Mouse (Mus musculus): ENCODE measurements around the gene Fam227a. TPM values are rescaled to one million over a fixed set of nuclear protein-coding genes. Genes with fewer than 3 reads are reported as not detected.

Gene Fam227a
- polyA plus RNA-seq, 1 experiment from 2014 or later, result 0.29 TPM

DNA sequence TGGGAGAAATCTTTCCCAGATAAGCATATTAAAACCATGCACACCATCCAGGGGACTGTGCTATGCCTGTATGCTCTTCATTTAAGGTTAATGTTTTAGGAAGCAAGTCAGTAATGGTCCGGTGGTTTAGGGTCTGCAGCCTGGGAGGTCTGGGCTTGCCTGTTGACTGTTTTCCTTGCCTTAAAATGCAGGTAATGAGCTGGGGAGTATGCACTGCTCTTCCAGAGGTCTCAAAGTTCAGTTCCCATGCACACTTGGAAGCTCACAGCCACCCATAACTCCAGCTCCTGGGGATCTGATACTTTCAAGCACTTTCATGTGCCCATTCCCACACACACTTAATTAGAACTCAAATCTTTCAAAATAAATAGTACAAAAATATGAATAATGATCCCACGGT is 37.8 kb upstream of the Fam227a start:
- Histone ChIP-seq H3K36me3 (ENCODE audit: control insufficient read depth, insufficient read depth, low read length) (no peaks in the 10 kb centered on the region), H3K9ac (ENCODE audit: low read length) (no peak overlapping the region), H3K9me3 (ENCODE audit: control insufficient read depth, low read length) (no peaks in the 10 kb centered on the region), H3K4me1 (replicated peaks; ENCODE audit: control insufficient read depth, insufficient read depth) (no peaks in the 10 kb centered on the region), H3K4me3 (ENCODE audit: low read depth, low read length) (no peak overlapping the region), H3K27me3 (ENCODE audit: control insufficient read depth, insufficient read depth, low read length) (no peaks in the 10 kb centered on the region), H3K27ac (replicated peaks) (no peak overlapping the region), H3K4me2 (replicated peaks; ENCODE audit: low read depth) (no peak overlapping the region)
- DNase-seq (ENCODE audit: low spot score) (no peak), ATAC-seq (ENCODE audit: low FRiP score, low TSS enrichment) (no peak)
- TF ChIP-seq CTCF (IDR thresholded peaks at IDR 0.05; ENCODE audit: low read depth) (no peak), EP300 (optimal IDR thresholded peaks at IDR 0.05) (no peak)
- 90% methylated on average over 2 of the region's 2 CpGs for WGBS

DNA sequence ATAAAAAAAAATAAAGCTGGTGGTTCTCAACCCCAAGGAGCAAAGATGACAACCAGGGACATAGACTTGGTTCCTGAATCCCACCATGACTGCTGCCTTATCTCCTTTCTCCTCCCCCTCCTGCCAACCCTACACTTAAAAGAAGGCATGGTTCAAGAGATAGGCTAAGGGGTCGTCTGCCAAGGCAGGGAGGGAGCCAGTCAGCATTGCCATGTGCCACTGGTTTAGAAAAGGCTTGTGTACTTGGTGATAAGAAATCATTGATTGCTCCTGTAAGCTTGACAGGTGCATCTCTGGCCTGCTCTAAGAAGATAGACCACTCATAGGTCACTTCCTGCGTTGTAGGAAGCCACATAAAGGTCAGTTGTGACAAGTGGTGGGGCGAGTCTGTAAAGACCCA is 36.8 kb upstream of the Fam227a start:
- WGBS, result 33% methylated on average over 3 of the region's 3 CpGs
- ATAC-seq (ENCODE audit: low FRiP score, low TSS enrichment) (no peak), DNase-seq (ENCODE audit: low spot score) (no peak)
- TF ChIP-seq CTCF (IDR thresholded peaks at IDR 0.05; ENCODE audit: low read depth) (no peak), EP300 (optimal IDR thresholded peaks at IDR 0.05) (no peak)
- Histone ChIP-seq H3K4me3 (ENCODE audit: low read depth, low read length) (no peak overlapping the region), H3K4me1 (replicated peaks; ENCODE audit: control insufficient read depth, insufficient read depth) (no peaks in the 10 kb centered on the region), H3K27me3 (ENCODE audit: control insufficient read depth, insufficient read depth, low read length) (no peaks in the 10 kb centered on the region), H3K4me2 (replicated peaks; ENCODE audit: low read depth) (no peak overlapping the region), H3K36me3 (ENCODE audit: control insufficient read depth, insufficient read depth, low read length) (no peaks in the 10 kb centered on the region), H3K9me3 (ENCODE audit: control insufficient read depth, low read length) (no peaks in the 10 kb centered on the region), H3K27ac (replicated peaks) (no peak overlapping the region), H3K9ac (ENCODE audit: low read length) (no peak overlapping the region)

DNA sequence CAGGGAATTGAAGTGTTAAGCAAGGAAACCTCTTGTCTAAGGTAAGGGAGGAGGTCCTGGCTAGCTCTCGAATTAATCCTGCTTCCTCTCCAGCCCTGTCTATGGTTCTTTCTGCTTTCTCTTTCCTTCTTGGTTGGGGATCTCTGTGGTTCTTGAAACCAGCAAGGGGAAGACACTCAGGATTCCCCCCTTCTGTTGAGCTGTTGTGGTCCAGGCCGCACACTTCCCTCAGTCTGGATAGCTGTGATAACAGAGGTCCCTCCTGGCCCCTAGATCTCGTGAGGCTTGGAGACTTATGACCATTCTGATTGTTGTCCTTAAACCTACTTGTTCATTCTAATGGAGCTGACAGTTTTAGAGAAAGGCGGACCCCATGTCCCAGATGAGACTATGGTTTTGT is 35.8 kb upstream of the Fam227a start:
- no peaks in the 10 kb centered on the region for H3K4me1 ChIP-seq (replicated peaks; ENCODE audit: control insufficient read depth, insufficient read depth)
- no peak for ATAC-seq (ENCODE audit: low FRiP score, low TSS enrichment)
- H3K27ac ChIP-seq (replicated peaks), result no peak overlapping the region
- WGBS, result 91% methylated on average over 4 of the region's 4 CpGs
- H3K4me2 ChIP-seq (replicated peaks; ENCODE audit: low read depth), result no peak overlapping the region
- H3K9me3 ChIP-seq (ENCODE audit: control insufficient read depth, low read length), result no peaks in the 10 kb centered on the region
- no peaks in the 10 kb centered on the region for H3K27me3 ChIP-seq (ENCODE audit: control insufficient read depth, insufficient read depth, low read length)
- DNase-seq (ENCODE audit: low spot score), result no peak
- no peaks in the 10 kb centered on the region for H3K36me3 ChIP-seq (ENCODE audit: control insufficient read depth, insufficient read depth, low read length)
- no peak overlapping the region for H3K4me3 ChIP-seq (ENCODE audit: low read depth, low read length)
- no peak overlapping the region for H3K9ac ChIP-seq (ENCODE audit: low read length)
- TF ChIP-seq CTCF (IDR thresholded peaks at IDR 0.05; ENCODE audit: low read depth) (no peak), EP300 (optimal IDR thresholded peaks at IDR 0.05) (no peak)

DNA sequence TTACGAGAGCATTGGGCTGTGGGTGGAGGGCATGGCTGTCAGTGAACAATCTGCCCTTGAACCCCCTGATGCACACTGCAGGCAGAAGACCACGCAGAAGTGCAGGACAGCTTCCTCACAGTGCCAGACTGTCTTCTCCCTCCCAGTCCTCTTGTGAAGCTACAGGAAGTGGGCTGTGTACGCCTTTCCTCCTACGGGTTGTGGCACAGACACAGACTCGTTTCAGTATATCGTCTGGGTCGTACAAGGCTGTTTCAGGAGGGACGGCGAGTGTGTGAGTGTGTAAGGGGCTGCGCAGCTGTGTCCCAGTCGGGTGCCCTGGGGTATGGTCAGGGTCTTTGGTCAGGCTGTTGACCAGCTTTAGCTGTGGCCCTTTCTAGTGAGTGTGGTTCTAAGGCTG is 35.0 kb upstream of the Fam227a start:
- Histone ChIP-seq H3K4me1 (replicated peaks; ENCODE audit: control insufficient read depth, insufficient read depth) (no peaks in the 10 kb centered on the region), H3K9me3 (ENCODE audit: control insufficient read depth, low read length) (no peaks in the 10 kb centered on the region), H3K27me3 (ENCODE audit: control insufficient read depth, insufficient read depth, low read length) (no peaks in the 10 kb centered on the region), H3K4me2 (replicated peaks; ENCODE audit: low read depth) (no peak overlapping the region), H3K27ac (replicated peaks) (no peak overlapping the region), H3K9ac (ENCODE audit: low read length) (no peak overlapping the region), H3K36me3 (ENCODE audit: control insufficient read depth, insufficient read depth, low read length) (no peaks in the 10 kb centered on the region), H3K4me3 (ENCODE audit: low read depth, low read length) (no peak overlapping the region)
- 78% methylated on average over 11 of the region's 11 CpGs for WGBS
- no peak for ATAC-seq (ENCODE audit: low FRiP score, low TSS enrichment)
- TF ChIP-seq CTCF (IDR thresholded peaks at IDR 0.05; ENCODE audit: low read depth) (no peak), EP300 (optimal IDR thresholded peaks at IDR 0.05) (no peak)
- no peak for DNase-seq (ENCODE audit: low spot score)

DNA sequence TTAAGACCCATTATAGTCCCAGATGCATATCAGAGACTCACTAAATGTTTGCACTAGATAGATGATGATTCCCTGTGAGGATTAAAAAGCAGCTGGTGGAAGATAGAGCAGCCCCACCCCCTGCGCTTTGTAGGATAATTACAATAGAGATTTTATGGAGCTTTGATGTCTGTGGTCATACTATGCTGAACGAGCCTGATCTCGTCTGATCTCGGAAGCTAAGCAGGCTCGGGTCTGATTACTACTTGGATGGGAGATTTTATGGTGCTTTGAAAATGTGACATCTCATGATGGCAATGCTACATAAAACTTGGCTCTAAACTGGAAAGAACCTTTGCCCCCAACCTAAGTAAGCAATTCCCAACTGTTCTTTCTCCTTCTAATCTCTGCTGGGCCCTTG is 33.6 kb upstream of the Fam227a start:
- Histone ChIP-seq H3K9ac (ENCODE audit: low read length) (no peak overlapping the region), H3K9me3 (ENCODE audit: control insufficient read depth, low read length) (no peaks in the 10 kb centered on the region), H3K4me3 (ENCODE audit: low read depth, low read length) (no peak overlapping the region), H3K36me3 (ENCODE audit: control insufficient read depth, insufficient read depth, low read length) (no peaks in the 10 kb centered on the region), H3K27me3 (ENCODE audit: control insufficient read depth, insufficient read depth, low read length) (no peaks in the 10 kb centered on the region), H3K27ac (replicated peaks) (no peak overlapping the region), H3K4me1 (replicated peaks; ENCODE audit: control insufficient read depth, insufficient read depth) (no peaks in the 10 kb centered on the region), H3K4me2 (replicated peaks; ENCODE audit: low read depth) (no peak overlapping the region)
- no peak for TF ChIP-seq CTCF (IDR thresholded peaks at IDR 0.05; ENCODE audit: low read depth)
- DNase-seq (ENCODE audit: low spot score), result no peak
- 77% methylated on average over 5 of the region's 5 CpGs for WGBS
- ATAC-seq (ENCODE audit: low FRiP score, low TSS enrichment), result no peak

DNA sequence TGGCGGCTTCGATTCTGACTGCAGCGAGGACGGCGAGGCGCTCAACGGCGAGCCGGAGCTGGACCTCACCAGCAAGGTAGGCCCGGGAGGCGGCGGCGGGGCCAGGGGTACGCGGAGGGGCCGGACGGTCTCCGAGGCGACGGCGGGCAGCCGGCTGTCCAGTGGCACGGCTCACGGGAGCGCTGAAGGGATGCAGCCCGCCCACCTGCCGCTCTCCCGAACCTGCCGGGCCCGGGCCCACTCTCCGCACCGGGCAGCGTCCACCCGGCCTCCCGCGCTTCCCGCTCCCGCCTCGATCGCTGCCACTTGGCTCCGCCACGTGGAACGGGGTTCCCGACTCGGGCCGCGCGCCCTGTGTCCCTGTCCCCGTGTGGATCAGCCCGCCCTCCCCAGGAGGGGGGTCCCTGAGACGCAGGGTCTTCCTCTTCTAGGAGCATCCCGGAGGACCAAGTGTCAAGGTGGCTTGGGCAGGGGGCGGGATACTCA is 32.3 kb upstream of the Fam227a start:
- under 1% methylated on average over 40 of the region's 53 CpGs for WGBS
- peak overlapping the region; percentile 97 for H3K4me2 ChIP-seq (replicated peaks; ENCODE audit: low read depth)
- ATAC-seq (ENCODE audit: low FRiP score, low TSS enrichment) (no peak; the same call in 1 of the 2 replicates), DNase-seq (ENCODE audit: low spot score) (no peak)
- TF ChIP-seq EP300 (optimal IDR thresholded peaks at IDR 0.05), result no peak
- TF ChIP-seq CTCF (IDR thresholded peaks at IDR 0.05; ENCODE audit: low read depth), result no peak
- no peaks in the 10 kb centered on the region for H3K36me3 ChIP-seq (ENCODE audit: control insufficient read depth, insufficient read depth, low read length)
- H3K9me3 ChIP-seq (ENCODE audit: control insufficient read depth, low read length), result no peaks in the 10 kb centered on the region
- H3K27me3 ChIP-seq (ENCODE audit: control insufficient read depth, insufficient read depth, low read length), result no peaks in the 10 kb centered on the region
- H3K4me3 ChIP-seq (ENCODE audit: low read depth, low read length), result peak overlapping the region; percentile 97
- peak overlapping the region; percentile 82 for H3K27ac ChIP-seq (replicated peaks)
- H3K4me1 ChIP-seq (replicated peaks; ENCODE audit: control insufficient read depth, insufficient read depth), result peaks cover 4% of the 10 kb centered on the region; the same call in 1 of the 2 replicates
- H3K9ac ChIP-seq (ENCODE audit: low read length), result peak overlapping the region; percentile 89

Data from stomach, postnatal 0 days (tissue).